ENCODE assay signal across 8 mouse cellular contexts in the genomic region with DNA sequence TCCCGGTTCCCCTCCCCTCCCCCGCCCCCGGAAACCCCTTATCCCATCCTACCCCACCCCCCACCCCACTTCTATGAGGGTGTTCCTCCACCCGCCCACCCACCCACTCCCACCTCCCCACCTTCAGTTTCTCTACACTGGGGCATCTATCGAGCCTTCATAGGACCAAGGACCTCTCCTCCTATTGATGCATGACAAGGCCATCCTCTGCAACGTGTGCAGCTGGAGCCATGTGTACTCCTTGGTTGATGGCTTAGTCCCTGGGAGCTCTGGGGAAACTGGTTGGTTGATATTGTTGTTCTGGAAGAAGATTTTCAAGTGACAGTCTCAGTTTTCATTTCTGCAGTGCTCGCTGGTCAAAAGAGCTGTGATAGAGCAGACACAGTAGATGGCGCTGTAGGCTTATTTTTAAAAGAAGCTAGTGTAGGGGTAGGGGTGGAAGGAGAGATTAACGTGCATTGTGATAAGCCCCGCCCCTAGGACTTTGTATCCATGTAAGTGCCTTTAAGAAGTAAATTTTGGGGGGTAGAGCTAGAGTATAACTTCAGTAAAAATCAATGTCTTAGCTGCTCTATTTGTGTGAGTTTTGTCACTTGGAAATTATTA.
DNase-seq lines count a peak whose midpoint lies in the region; ATAC-seq lines count a peak whose summit lies in the region.

No protein-coding gene starts in this region.

- peak; percentile 48 for DNase-seq in urinary bladder, postnatal 25 days (ENCODE audit: low spot score)
- DNase-seq in urinary bladder, adult 2 months (ENCODE audit: low spot score) = no peak
- DNase-seq in cerebellum, postnatal 14 days = peak; percentile 75 to 79
- peak; percentile 33 to 53 for DNase-seq in frontal cortex, postnatal 36 days (ENCODE audit: low spot score in 2 of 2)
- peak; percentile 32 to 45 for DNase-seq in left cerebral cortex, adult 18-20 months (ENCODE audit: low spot score in 2 of 2)
- DNase-seq in mesoderm, embryonic 11.5 days (ENCODE audit: low read depth, low spot score) = peak; percentile 88
- DNase-seq in skeletal muscle tissue, adult 2 months (ENCODE audit: low read depth, low spot score) = peak; percentile 54

- peak; percentile 94 for ATAC-seq in inflammation-experienced regulatory T-cells, adult 6 months
